Mouse (Mus musculus) forebrain, embryonic 12.5 days (tissue): Measurements from ENCODE around the gene Ccdc47. TPM values are rescaled to one million over a fixed set of nuclear protein-coding genes. Genes with fewer than 3 reads are reported as not detected.
A peak's percentile ranks its signal among the peaks of the same experiment; 100 is the strongest.
"Not testable (repeated sequence)": the region's sequence is repeated elsewhere in the genome, so short reads cannot be mapped to it uniquely, and the experiment has no call there.

Source experiments
- ATAC-seq: fragments of 200-750 bp; cut with Nextera tagmentation; 2 replicates; pipeline ENCODE4 v1.8.0; 2017; ENCODE audit warnings: moderate TSS enrichment; ENCODE audit not compliant: low FRiP score
- H3K27ac ChIP-seq: fragments of 300-500 bp; sonication (generic); 2 replicates; pipeline ENCODE4 v1.5.1; 2016; ENCODE audit warnings: mild to moderate bottlenecking
- H3K27me3 ChIP-seq: fragments of 300-500 bp; sonication (generic); 2 replicates; pipeline ENCODE4 v1.6.1; 2016; ENCODE audit warnings: mild to moderate bottlenecking
- H3K36me3 ChIP-seq: fragments of 300-500 bp; sonication (generic); replicated peaks from 2 replicates; pipeline ENCODE4 v1.6.1; 2016; ENCODE audit warnings: mild to moderate bottlenecking
- H3K4me1 ChIP-seq: fragments of 300-500 bp; sonication (generic); 2 replicates; pipeline ENCODE4 v1.6.1; 2016
- H3K4me2 ChIP-seq: fragments of 300-500 bp; sonication (generic); 2 replicates; pipeline ENCODE4 v1.6.1; 2016; ENCODE audit warnings: mild to moderate bottlenecking, moderate library complexity
- H3K4me3 ChIP-seq: fragments of 300-500 bp; sonication (generic); replicated peaks from 2 replicates; pipeline ENCODE4 v1.5.1; 2016; ENCODE audit warnings: mild to moderate bottlenecking
- H3K9ac ChIP-seq: fragments of 300-500 bp; sonication (generic); 2 replicates; pipeline ENCODE4 v1.6.1; 2016; ENCODE audit warnings: mild to moderate bottlenecking
- H3K9me3 ChIP-seq: fragments of 300-500 bp; sonication (generic); 2 replicates; pipeline ENCODE4 v1.6.1; 2016
- WGBS: fragments of 180-500 bp; shearing (Covaris S2); methylation state at CpG from one replicate; pipeline ENCODE4 v1.1.7; 2016; 5-methylcytosine and 5-hydroxymethylcytosine counted together
- polyA plus RNA-seq: library from polyadenylated mRNA; unstranded; fragments of >200 nt; fragmentation: Nextera tagmentation; extraction: Ambion mirVana; gene quantifications from 2 replicates; pipeline ENCODE4 v1.2.1, GENCODE M21; 2016

Gene Ccdc47
- polyA plus RNA-seq, 1 experiment from 2014 or later = 91.9 TPM

DNA sequence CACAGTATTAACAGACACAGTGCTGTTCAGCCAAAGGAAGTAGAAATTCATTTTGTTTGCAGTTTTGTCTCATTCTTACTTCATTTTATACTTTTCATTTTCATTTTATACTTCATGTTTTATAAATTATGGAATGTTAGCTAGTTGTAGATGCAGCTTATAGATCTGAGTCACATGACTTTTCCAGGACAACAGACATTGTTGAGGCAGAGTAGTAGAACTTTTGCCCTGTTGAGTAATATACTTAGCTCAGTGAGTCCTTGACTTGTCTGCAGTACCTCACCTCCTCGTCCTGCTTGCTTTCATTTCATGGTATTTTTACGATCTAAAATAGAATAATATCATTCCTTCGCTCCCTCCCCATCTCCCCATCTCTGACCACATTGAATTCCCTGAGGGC, 4.5 kb upstream of the Ccdc47 start:
- Histone ChIP-seq H3K4me1 (peaks cover 18% of the 10 kb centered on the region), H3K4me3 (no peak overlapping the region), H3K9me3 (no peaks in the 10 kb centered on the region), H3K27ac (no peak overlapping the region), H3K4me2 (no peak overlapping the region), H3K27me3 (no peaks in the 10 kb centered on the region), H3K9ac (no peak overlapping the region), H3K36me3 (peaks cover 18% of the 10 kb centered on the region)
- no peak for ATAC-seq
- WGBS = 92% methylated on average over 3 of the region's 3 CpGs

DNA sequence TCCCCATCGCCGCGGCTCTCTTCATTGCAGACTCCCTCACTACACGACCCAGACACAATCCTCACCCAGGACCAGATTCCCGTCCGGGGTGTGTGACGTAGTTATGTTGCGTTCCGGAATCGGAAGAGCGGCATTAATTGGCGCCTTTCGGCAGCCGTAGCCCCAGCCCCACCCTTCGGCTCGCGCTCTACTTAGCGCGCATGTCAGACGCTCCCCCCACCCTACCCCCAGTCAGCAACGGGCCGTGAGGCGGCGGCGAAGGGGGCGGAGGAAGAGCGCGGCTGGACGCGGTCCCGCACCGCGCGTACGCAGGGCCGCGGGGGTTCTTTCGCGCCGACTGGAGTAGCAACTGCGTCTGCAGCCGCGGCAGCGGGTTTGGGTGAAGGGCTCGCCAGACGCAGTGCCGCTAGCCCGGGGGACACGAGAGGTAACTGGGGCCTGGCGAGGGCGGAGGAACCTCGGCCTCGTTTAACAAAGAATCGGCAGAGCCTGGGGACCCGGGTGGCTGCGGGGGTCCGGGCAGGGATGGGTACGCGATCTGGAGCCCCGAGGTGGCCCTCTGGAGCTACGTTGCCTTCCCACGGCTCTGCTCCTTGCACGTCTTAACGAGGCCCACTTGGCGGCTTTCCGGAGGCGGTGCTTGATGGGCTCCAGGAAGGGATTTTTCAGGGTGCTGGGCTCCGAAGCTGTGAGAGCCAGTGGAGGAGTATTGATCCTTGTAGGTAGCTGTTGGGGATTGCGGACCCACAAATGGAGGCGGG, 766 bp upstream of the Ccdc47 start, which contains the start of gene Ddx42:
Gene Ddx42, plus strand, starts transcription at position 197 of the 761 bp plus-strand sequence.
- ATAC-seq = peak; percentile 94
- H3K9me3 ChIP-seq = no peaks in the 10 kb centered on the region
- WGBS = under 1% methylated on average over 66 of the region's 70 CpGs
- H3K27ac ChIP-seq = peak within 1 kb of the TSS; percentile 96
- H3K4me1 ChIP-seq = peaks cover 26% of the 10 kb centered on the region
- H3K36me3 ChIP-seq = peaks cover 14% of the 10 kb centered on the region
- H3K4me2 ChIP-seq = peak within 1 kb of the TSS; percentile 63
- peak within 1 kb of the TSS; percentile 96 for H3K4me3 ChIP-seq
- H3K9ac ChIP-seq = peak within 1 kb of the TSS; percentile 98
- no peaks in the 10 kb centered on the region for H3K27me3 ChIP-seq

DNA sequence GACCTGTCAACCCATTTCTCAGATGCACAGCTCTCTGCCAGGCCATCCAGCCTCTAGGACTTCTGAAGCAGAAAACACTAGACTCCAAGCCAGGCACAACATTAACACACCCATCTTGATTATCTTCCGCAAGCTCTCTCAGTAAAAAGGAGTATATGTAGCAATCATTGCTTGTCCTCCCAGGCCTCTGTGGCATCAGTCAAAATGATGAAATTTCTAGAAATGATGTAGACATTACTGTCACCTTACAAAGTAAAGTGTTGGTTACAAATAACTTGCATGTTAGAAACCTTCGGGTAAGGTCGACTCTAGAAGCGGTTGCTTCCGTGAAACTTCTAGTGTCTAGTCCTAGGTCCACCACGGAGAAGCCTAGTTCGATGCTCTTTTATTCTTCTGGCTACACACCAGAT, 689 bp downstream of the Ccdc47 start:
- ATAC-seq = no peak
- H3K4me3 ChIP-seq = peak overlapping the region; percentile 96
- H3K27ac ChIP-seq = no peak overlapping the region
- WGBS = 31% methylated on average over 7 of the region's 7 CpGs
- no peaks in the 10 kb centered on the region for H3K9me3 ChIP-seq
- H3K9ac ChIP-seq = peak overlapping the region; percentile 98
- H3K27me3 ChIP-seq = no peaks in the 10 kb centered on the region
- peaks cover 26% of the 10 kb centered on the region for H3K36me3 ChIP-seq
- peak overlapping the region; percentile 63 for H3K4me2 ChIP-seq
- peaks cover 26% of the 10 kb centered on the region for H3K4me1 ChIP-seq

DNA sequence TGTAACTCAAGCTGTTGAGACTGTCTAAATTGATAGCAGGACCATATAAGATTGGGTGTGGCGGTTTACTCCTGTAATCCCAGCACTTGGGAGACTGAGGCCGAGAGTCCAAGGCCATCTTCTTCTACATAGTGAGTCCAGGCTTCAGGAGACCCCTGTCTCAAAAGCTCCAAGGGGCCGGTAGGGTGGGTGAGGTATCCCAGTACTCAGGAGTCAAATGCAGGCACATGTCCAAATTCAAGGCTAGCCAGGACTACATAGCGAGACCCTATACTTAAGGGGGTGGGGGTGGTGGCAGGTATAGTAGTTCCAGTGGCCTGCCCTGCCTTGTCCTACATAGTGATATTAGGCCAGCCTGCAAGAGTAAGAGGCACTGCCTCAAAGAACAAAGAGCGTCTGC, 1.3 kb downstream of the Ccdc47 start:
- Histone ChIP-seq H3K4me3 (peak overlapping the region; percentile 96), H3K4me1 (peaks cover 26% of the 10 kb centered on the region), H3K36me3 (peaks cover 32% of the 10 kb centered on the region), H3K27ac (no peak overlapping the region), H3K9me3 (no peaks in the 10 kb centered on the region), H3K27me3 (no peaks in the 10 kb centered on the region), H3K4me2 (peak overlapping the region; percentile 63), H3K9ac (peak overlapping the region; percentile 98)
- no peak for ATAC-seq
- 91% methylated on average over 5 of the region's 5 CpGs for WGBS

DNA sequence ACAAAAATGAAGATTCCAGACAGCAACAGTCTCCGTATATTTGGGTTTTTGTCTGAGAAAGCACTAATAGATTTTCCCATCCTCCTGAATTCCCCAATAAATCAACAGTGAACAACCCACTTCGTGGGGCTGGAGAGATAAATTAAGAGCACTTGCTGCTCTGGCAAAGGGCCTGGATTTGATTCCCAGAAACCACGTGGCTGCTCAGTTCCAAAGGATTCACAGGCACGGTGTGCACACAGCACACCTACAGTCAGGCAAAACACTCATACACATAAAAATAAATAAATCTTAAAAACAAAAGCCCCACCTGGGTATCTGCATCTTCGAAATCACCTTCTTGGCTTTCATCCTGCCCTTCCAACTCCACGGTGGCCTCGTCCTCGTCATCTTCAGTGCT, 3.4 kb downstream of the Ccdc47 start:
- 96% methylated on average over 8 of the region's 8 CpGs for WGBS
- Histone ChIP-seq H3K27ac (no peak overlapping the region), H3K27me3 (no peaks in the 10 kb centered on the region), H3K4me2 (no peak overlapping the region), H3K36me3 (peaks cover 51% of the 10 kb centered on the region), H3K4me1 (peaks cover 15% of the 10 kb centered on the region), H3K9ac (no peak overlapping the region), H3K4me3 (no peak overlapping the region), H3K9me3 (no peaks in the 10 kb centered on the region)
- no peak for ATAC-seq

DNA sequence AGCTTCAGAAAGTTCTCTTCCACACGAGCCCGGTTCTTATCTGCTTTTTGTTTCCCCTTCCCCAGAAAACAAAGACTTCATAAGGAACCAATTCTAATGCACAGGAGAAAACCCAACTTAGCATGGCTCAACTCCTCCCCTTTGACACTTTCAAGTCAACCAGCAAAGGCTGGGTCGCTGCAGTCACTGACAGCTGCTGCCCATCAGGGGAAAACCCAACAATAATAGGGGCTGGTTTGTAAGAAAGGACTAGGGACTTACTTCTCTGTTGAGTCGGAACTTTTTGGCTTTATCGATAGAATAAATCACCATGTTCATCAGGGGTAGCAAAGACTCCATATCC, 14.1 kb downstream of the Ccdc47 start, which contains the start of gene Strada:
Gene Strada, minus strand, starts transcription at position 46 of the 343 bp plus-strand sequence.
- no peak for ATAC-seq
- no peak within 1 kb of the TSS for H3K9ac ChIP-seq
- H3K4me2 ChIP-seq = no peak within 1 kb of the TSS
- H3K4me3 ChIP-seq = no peak within 1 kb of the TSS
- H3K4me1 ChIP-seq = no peaks in the 10 kb centered on the region
- no peak within 1 kb of the TSS for H3K27ac ChIP-seq
- H3K27me3 ChIP-seq = no peaks in the 10 kb centered on the region
- H3K9me3 ChIP-seq = no peaks in the 10 kb centered on the region
- WGBS = 84% methylated on average over 5 of the region's 5 CpGs
- H3K36me3 ChIP-seq = peaks cover 74% of the 10 kb centered on the region

DNA sequence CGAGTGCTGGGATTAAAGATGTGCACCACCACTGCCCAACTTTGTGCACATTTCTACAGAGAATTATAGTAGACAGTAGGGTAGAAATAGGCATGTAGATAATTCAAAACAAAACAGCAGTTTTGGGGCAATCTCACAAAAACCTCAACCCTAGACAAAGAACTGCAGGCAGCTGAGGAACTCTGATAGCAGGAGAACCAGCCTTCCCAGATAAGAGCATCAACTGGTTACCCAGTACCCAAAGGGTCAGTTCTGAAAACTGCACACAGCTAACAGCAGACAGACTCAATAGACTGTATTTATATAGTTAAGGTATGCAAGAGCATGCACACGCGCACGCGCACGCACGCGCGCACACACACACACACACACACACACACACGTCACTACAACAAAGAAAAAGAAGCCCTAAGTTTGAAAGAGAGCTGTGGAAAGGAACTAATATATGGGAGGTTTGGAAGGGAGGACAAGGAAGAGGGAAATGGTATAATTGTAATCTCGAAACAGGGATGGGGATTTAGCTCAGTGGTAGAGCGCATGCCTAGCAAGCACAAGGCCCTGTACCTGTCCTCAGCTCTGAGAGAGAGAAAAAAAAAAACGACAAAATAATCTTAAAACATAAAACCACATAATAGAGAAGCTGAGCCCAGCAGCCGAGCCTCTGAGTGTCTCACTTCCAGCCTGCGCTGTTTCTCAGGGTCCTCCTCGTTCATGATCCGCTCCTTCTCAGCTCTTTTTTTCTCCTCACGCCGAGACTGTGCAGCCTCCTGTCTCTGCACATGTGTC, 14.6 kb downstream of the Ccdc47 start:
- Histone ChIP-seq H3K4me1 (no peaks in the 10 kb centered on the region), H3K36me3 (peaks cover 74% of the 10 kb centered on the region), H3K9me3 (no peaks in the 10 kb centered on the region), H3K27me3 (no peaks in the 10 kb centered on the region), H3K27ac (no peak overlapping the region), H3K4me2 (no peak overlapping the region), H3K9ac (no peak overlapping the region), H3K4me3 (no peak overlapping the region)
- no peak for ATAC-seq
- WGBS = 94% methylated on average over 19 of the region's 19 CpGs

DNA sequence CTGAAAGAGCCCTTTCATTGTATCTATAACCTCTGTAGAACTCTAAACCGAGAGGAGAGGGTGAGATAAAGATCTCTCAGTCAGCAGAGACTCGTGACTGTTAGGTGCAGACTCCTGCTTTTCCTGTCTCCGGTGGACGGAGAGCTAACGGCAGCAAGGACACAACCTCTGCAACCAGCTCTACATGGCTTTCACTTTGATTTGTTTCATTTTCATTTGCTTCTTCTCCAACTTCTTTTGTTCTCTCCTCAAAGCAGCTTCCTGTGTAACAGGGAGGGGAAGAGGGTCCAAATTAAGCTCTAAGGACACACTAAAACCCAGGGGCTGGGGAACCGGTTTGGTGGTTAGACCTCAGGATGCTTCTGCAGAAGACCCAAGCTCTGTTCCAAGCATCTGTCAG, 15.4 kb downstream of the Ccdc47 start:
- ATAC-seq = no peak
- no peaks in the 10 kb centered on the region for H3K9me3 ChIP-seq
- 92% methylated on average over 6 of the region's 6 CpGs for WGBS
- no peak overlapping the region for H3K9ac ChIP-seq
- no peak overlapping the region for H3K27ac ChIP-seq
- peaks cover 75% of the 10 kb centered on the region for H3K36me3 ChIP-seq
- no peaks in the 10 kb centered on the region for H3K27me3 ChIP-seq
- no peak overlapping the region for H3K4me3 ChIP-seq
- H3K4me2 ChIP-seq = no peak overlapping the region
- H3K4me1 ChIP-seq = no peaks in the 10 kb centered on the region

DNA sequence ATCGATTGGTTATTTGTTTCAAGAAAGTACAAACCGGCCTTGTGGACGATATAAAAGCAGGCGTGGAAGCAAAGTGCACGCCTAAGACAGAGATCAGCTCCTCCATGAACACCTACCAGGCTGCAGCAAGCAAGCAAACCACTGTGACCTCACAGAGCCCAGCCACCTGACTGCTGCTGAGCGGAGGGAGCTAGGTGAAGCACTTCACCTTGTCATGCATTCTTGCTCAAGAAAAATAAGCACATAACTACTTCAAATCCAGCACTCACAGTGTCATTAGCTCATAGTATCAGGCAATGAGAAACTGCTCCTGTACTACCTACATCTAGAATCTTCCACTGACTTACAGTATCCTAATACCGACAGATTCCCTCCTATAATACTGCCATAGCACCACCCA, 16.1 kb downstream of the Ccdc47 start:
- H3K27ac ChIP-seq, H3K9me3 ChIP-seq, H3K4me3 ChIP-seq, H3K4me1 ChIP-seq, H3K4me2 ChIP-seq, H3K9ac ChIP-seq, H3K27me3 ChIP-seq, ATAC-seq: not testable (repeated sequence)
- peaks cover 67% of the 10 kb centered on the region for H3K36me3 ChIP-seq
- 97% methylated on average over 7 of the region's 7 CpGs for WGBS

DNA sequence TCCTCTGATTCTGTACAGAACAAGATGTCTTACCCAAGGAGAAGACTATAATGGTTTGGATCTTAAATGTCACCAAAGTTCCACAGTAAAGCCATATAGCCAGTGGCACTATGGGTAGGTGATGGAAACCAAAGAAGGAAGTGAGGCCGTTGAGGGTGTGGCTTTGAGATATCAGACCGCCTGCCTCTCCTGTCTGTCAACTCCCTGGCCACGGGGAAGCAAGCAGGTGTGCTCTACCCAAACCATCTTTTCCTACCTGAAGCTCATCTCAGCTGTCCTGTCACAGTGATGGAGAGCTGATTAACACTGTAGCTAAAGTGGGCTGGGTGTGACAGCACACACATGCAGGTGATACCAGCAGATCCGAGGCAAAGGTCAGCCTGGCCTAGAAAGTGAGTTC, 17.9 kb downstream of the Ccdc47 start:
- WGBS = 95% methylated on average over 4 of the region's 4 CpGs
- Histone ChIP-seq H3K9me3 (no peaks in the 10 kb centered on the region), H3K9ac (no peak overlapping the region), H3K4me3 (no peak overlapping the region), H3K4me2 (no peak overlapping the region), H3K27ac (no peak overlapping the region), H3K27me3 (no peaks in the 10 kb centered on the region), H3K36me3 (peaks cover 53% of the 10 kb centered on the region), H3K4me1 (peaks cover 3% of the 10 kb centered on the region; the same call in 1 of the 2 replicates)
- no peak for ATAC-seq

DNA sequence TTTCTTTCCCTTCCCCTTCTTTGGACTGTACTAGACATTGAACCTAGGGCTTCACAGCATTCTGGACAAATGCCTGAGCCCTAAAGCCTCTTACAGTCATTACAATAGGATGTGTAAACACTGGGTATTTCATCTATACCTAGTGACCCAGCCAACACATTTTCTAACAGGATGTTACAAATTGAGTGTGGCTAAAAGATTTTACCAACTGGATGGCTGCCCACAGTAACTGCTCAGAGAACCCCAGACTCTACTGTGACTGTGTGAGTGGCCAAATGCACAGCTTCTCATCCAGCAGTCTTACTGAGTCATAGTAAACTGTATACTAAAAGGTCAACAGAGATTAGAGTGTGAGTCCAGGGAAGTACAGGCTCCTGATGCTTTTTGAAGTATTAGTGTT, 20.8 kb downstream of the Ccdc47 start:
- Histone ChIP-seq H3K27me3 (no peaks in the 10 kb centered on the region), H3K4me1 (peaks cover 11% of the 10 kb centered on the region), H3K9ac (no peak overlapping the region), H3K4me3 (no peak overlapping the region), H3K9me3 (no peaks in the 10 kb centered on the region), H3K36me3 (peaks cover 26% of the 10 kb centered on the region), H3K4me2 (no peak overlapping the region), H3K27ac (no peak overlapping the region)
- ATAC-seq = no peak

DNA sequence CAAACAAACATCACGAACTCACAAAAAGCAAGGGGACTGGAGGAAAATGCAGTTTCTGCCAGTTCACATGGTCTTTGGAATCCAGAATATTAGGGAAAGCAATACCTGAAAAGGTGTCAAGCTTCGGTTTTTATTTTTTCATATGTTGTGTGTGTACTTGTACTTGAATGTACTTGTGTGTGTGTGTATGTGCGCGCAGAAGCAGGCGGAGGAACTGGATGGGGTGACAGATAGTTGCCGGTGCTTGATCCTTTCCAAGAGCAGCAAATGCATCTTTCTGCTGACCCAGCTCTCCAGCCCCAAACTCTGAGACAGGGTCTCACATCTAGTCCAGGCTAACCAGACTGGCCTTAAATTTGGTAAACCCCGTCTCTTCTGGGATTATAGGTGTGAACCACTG, 21.3 kb downstream of the Ccdc47 start:
- H3K9me3 ChIP-seq = no peaks in the 10 kb centered on the region

More for the DNA sequence above, 21.3 kb downstream of the Ccdc47 start:
- WGBS = 93% methylated on average over 7 of the region's 7 CpGs
- H3K36me3 ChIP-seq = peaks cover 26% of the 10 kb centered on the region
- peaks cover 11% of the 10 kb centered on the region for H3K4me1 ChIP-seq
- no peak overlapping the region for H3K4me3 ChIP-seq
- no peak overlapping the region for H3K4me2 ChIP-seq
- no peak for ATAC-seq
- no peak overlapping the region for H3K9ac ChIP-seq
- no peaks in the 10 kb centered on the region for H3K27me3 ChIP-seq
- H3K27ac ChIP-seq = no peak overlapping the region
